15 mouse cellular contexts compared by ENCODE assay signal in the genomic region with DNA sequence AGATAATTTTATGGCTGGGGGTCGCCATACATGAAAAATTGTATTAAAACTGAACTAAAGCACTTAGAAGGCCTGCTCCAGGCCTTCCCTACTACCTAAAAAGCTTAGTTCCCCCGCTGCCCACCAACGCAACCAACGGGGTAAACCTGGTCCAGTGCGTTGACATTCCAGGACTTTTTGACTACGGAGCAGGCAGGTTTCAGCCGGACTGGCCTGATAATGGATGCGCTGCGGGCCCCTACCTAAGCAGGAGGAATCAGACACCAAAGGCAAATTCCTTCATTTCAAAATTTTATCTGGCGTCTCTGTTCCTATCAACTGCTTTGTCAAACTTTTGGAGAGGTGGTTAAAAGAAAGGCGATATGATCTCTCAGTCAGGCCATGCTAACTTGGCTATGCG. TPM values are rescaled to one million over a fixed set of nuclear protein-coding genes. Genes with fewer than 3 reads are reported as not detected.
DNase-seq lines count a peak whose midpoint lies in the region; ATAC-seq and TF ChIP-seq lines count a peak whose summit lies in the region.
"Had no signal": no experiment of that assay in that cellular context is flagged by ENCODE, and none has a peak within 500 bp of the region (broad histone marks: within the 10 kb centered on the region; RNA-seq: fewer than 3 reads in every experiment).

No protein-coding gene starts in this region.

- TF ChIP-seq POLR2A in lung, adult 2 months (IDR thresholded peaks at IDR 0.05; ENCODE audit: borderline replicate concordance, extremely low read depth, low read depth, low read length) = no peak
- no peak for TF ChIP-seq POLR2A in thymus, adult 2 months (IDR thresholded peaks at IDR 0.05; ENCODE audit: control insufficient read depth, extremely low read depth, insufficient read depth, low read length, poor library complexity)

- 0 out of 2 replicates have a peak overlapping the region, but pooled peaks have one; percentile 58 for H3K27ac ChIP-seq in heart, embryonic 13.5 days (replicated peaks)
- H3K27ac ChIP-seq in lung, postnatal 0 days (ENCODE audit: low read length) = peak overlapping the region; percentile 93
- no peak overlapping the region for H3K27ac ChIP-seq in limb, embryonic 10.5 days
- no peak overlapping the region for H3K27ac ChIP-seq in stomach, embryonic 15.5 days
- H3K27ac ChIP-seq in thymus, adult 2 months (ENCODE audit: control insufficient read depth, insufficient read depth, low read length) = no peak overlapping the region
- H3K27ac ChIP-seq: embryonic facial prominence, embryonic 12.5 days had no signal

- no peak for ATAC-seq in heart, embryonic 13.5 days (ENCODE audit: extremely low read depth, insufficient number of reproducible peaks, low FRiP score, low TSS enrichment)
- ATAC-seq in lung, postnatal 0 days = no peak
- no peak for ATAC-seq in stomach, embryonic 15.5 days (ENCODE audit: insufficient read depth, low FRiP score, low read depth)
- ATAC-seq: midbrain, embryonic 16.5 days had no signal

- peaks cover 13% of the 10 kb centered on the region; the same call in 1 of the 2 replicates for H3K27me3 ChIP-seq in heart, embryonic 13.5 days (replicated peaks)
- no peaks in the 10 kb centered on the region for H3K27me3 ChIP-seq in lung, postnatal 0 days (replicated peaks; ENCODE audit: insufficient read depth, low read length)
- H3K27me3 ChIP-seq in limb, embryonic 10.5 days (ENCODE audit: low read depth, poor library complexity, severe bottlenecking) = peaks cover 44% of the 10 kb centered on the region
- H3K27me3 ChIP-seq in stomach, embryonic 15.5 days (replicated peaks) = no peaks in the 10 kb centered on the region
- H3K27me3 ChIP-seq in thymus, adult 2 months (ENCODE audit: control insufficient read depth, insufficient read depth, low read length) = no peaks in the 10 kb centered on the region

- WGBS in heart, embryonic 13.5 days = 71% methylated on average over 12 of the region's 12 CpGs
- 59% methylated on average over 12 of the region's 12 CpGs for WGBS in lung, postnatal 0 days
- 84% methylated on average over 12 of the region's 12 CpGs for WGBS in lung, adult 2 months
- WGBS in limb, embryonic 10.5 days = 67% methylated on average over 12 of the region's 12 CpGs
- WGBS in stomach, embryonic 15.5 days = 70% methylated on average over 12 of the region's 12 CpGs
- WGBS in thymus, adult 2 months = 95% methylated on average over 12 of the region's 12 CpGs

- TF ChIP-seq EP300 in lung, postnatal 0 days (IDR thresholded peaks at IDR 0.05) = no peak

- peak overlapping the region; percentile 87; the same call in 1 of the 2 replicates for H3K4me2 ChIP-seq in heart, embryonic 13.5 days
- H3K4me2 ChIP-seq in lung, postnatal 0 days (replicated peaks; ENCODE audit: low read depth, low read length) = peak overlapping the region; percentile 68
- H3K4me2 ChIP-seq in stomach, embryonic 15.5 days = peak overlapping the region; percentile 70

- intact Hi-C loops in heart, postnatal 10 days (cut with DNase I) = no loop called here

- no peak for TF ChIP-seq CTCF in lung, postnatal 0 days (IDR thresholded peaks at IDR 0.05)
- TF ChIP-seq CTCF in lung, adult 2 months (IDR thresholded peaks at IDR 0.05; ENCODE audit: insufficient read depth, low read length) = no peak
- no peak for TF ChIP-seq CTCF in thymus, adult 2 months (IDR thresholded peaks at IDR 0.05; ENCODE audit: borderline replicate concordance, control insufficient read depth, extremely low read depth, insufficient read depth, low read length, poor library complexity)

- H3K4me1 ChIP-seq in heart, embryonic 13.5 days = peaks cover 25% of the 10 kb centered on the region
- H3K4me1 ChIP-seq in lung, postnatal 0 days (ENCODE audit: insufficient read depth, low read depth, low read length) = no peaks in the 10 kb centered on the region
- H3K4me1 ChIP-seq in lung, adult 2 months (ENCODE audit: control insufficient read depth, insufficient read depth, low read length) = no peaks in the 10 kb centered on the region
- H3K4me1 ChIP-seq in limb, embryonic 10.5 days = peaks cover 16% of the 10 kb centered on the region
- peaks cover 12% of the 10 kb centered on the region for H3K4me1 ChIP-seq in stomach, embryonic 15.5 days
- no peaks in the 10 kb centered on the region; the same call in 1 of the 2 replicates for H3K4me1 ChIP-seq in thymus, adult 2 months (replicated peaks; ENCODE audit: control insufficient read depth, insufficient read depth, low read length)

- no peaks in the 10 kb centered on the region for H3K9me3 ChIP-seq in heart, embryonic 13.5 days
- H3K9me3 ChIP-seq in lung, postnatal 0 days (ENCODE audit: low read length) = no peaks in the 10 kb centered on the region
- no peaks in the 10 kb centered on the region for H3K9me3 ChIP-seq in limb, embryonic 10.5 days (replicated peaks)
- no peaks in the 10 kb centered on the region for H3K9me3 ChIP-seq in stomach, embryonic 15.5 days
- H3K9me3 ChIP-seq: embryonic facial prominence, embryonic 12.5 days had no signal

- no peak for DNase-seq in heart, postnatal 10 days
- DNase-seq in lung, postnatal 0 days (ENCODE audit: low spot score) = no peak
- no peak for DNase-seq in lung, adult 2 months
- no peak for DNase-seq in limb, embryonic 10.5 days (ENCODE audit: low spot score)
- no peak for DNase-seq in thymus, adult 2 months
- no peak for DNase-seq in thymus, postnatal 10 days (ENCODE audit: low spot score in 2 of 2)

- no peaks in the 10 kb centered on the region for H3K36me3 ChIP-seq in heart, embryonic 13.5 days
- H3K36me3 ChIP-seq in lung, postnatal 0 days (ENCODE audit: insufficient read depth, low read length) = no peaks in the 10 kb centered on the region
- no peaks in the 10 kb centered on the region for H3K36me3 ChIP-seq in limb, embryonic 10.5 days
- no peaks in the 10 kb centered on the region for H3K36me3 ChIP-seq in stomach, embryonic 15.5 days
- H3K36me3 ChIP-seq in thymus, adult 2 months (ENCODE audit: control insufficient read depth, insufficient read depth, low read length) = no peaks in the 10 kb centered on the region
- H3K36me3 ChIP-seq: embryonic facial prominence, embryonic 12.5 days had no signal

- H3K9ac ChIP-seq in heart, embryonic 13.5 days = no peak overlapping the region
- peak overlapping the region; percentile 87; the same call in 1 of the 2 replicates for H3K9ac ChIP-seq in lung, postnatal 0 days (replicated peaks; ENCODE audit: low read depth)
- H3K9ac ChIP-seq in stomach, embryonic 15.5 days = no peak overlapping the region

- H3K4me3 ChIP-seq in heart, embryonic 13.5 days = peak overlapping the region; percentile 63; the same call in 1 of the 2 replicates
- peak overlapping the region; percentile 63; the same call in 1 of the 2 replicates for H3K4me3 ChIP-seq in lung, postnatal 0 days (ENCODE audit: low read depth, low read length)
- H3K4me3 ChIP-seq in lung, adult 2 months (replicated peaks; ENCODE audit: extremely low read depth, low read depth, low read length) = no peak overlapping the region
- H3K4me3 ChIP-seq in limb, embryonic 10.5 days = 0 out of 2 replicates have a peak overlapping the region, but pooled peaks have one; percentile 59
- no peak overlapping the region for H3K4me3 ChIP-seq in stomach, embryonic 15.5 days (replicated peaks)
- H3K4me3 ChIP-seq in thymus, adult 2 months (ENCODE audit: control insufficient read depth, insufficient read depth, low read length) = no peak overlapping the region

RNA-seq across cellular contexts. Expression of a gene that starts 0.8 kb away (rescaled TPM):
- 5.1 TPM in 2 replicates for polyA plus RNA-seq in heart, embryonic 13.5 days (2015; fragmentation: Nextera tagmentation; extraction: Ambion mirVana)
- 1 to 10 TPM; 2.5 to 4.0 TPM for total RNA-seq in heart, postnatal 10 days (2021)
- polyA plus RNA-seq in lung, postnatal 0 days (2015; fragmentation: Nextera tagmentation; extraction: Ambion mirVana) = 601 and 607 TPM in 2 replicates
- polyA plus RNA-seq in lung, adult 2 months (2012; rRNA removed) = 281 and 352 TPM in 2 replicates
- 1.4 and 1.9 TPM in 2 replicates for polyA plus RNA-seq in limb, embryonic 10.5 days (2016; fragmentation: Nextera tagmentation; extraction: Ambion mirVana)
- polyA plus RNA-seq in stomach, embryonic 15.5 days (2015; fragmentation: Nextera tagmentation; extraction: Ambion mirVana) = 12.2 and 13.9 TPM in 2 replicates
- polyA plus RNA-seq in thymus, adult 2 months (2012; rRNA removed) = 2.2 and 3.7 TPM in 2 replicates
- total RNA-seq: granulocyte monocyte progenitor cell, adult 5-6 weeks; layer of hippocampus, postnatal 25 days; liver, adult 2 months had no signal

RNA-seq across cellular contexts. Expression of a gene that starts 53.2 kb away (rescaled TPM):
- 62.9 and 70.6 TPM in 2 replicates for polyA plus RNA-seq in heart, embryonic 13.5 days (2015; fragmentation: Nextera tagmentation; extraction: Ambion mirVana)
- 10 to 100 TPM; 43.0 to 47.6 TPM for total RNA-seq in heart, postnatal 10 days (2021)
- polyA plus RNA-seq in lung, postnatal 0 days (2015; fragmentation: Nextera tagmentation; extraction: Ambion mirVana) = 91.6 and 97.1 TPM in 2 replicates
- 35.8 and 55.7 TPM in 2 replicates for polyA plus RNA-seq in lung, adult 2 months (2012; rRNA removed)
- 129 and 134 TPM in 2 replicates for polyA plus RNA-seq in limb, embryonic 10.5 days (2016; fragmentation: Nextera tagmentation; extraction: Ambion mirVana)
- polyA plus RNA-seq in stomach, embryonic 15.5 days (2015; fragmentation: Nextera tagmentation; extraction: Ambion mirVana) = 98.2 and 99.2 TPM in 2 replicates
- 83.8 and 96.2 TPM in 2 replicates for polyA plus RNA-seq in thymus, adult 2 months (2012; rRNA removed)

RNA-seq across cellular contexts. Expression of a gene that starts 53.5 kb away (rescaled TPM):
- polyA plus RNA-seq in heart, embryonic 13.5 days (2015; fragmentation: Nextera tagmentation; extraction: Ambion mirVana) = not detected in 2 replicates
- total RNA-seq in heart, postnatal 10 days (2021) = under 1 TPM in 1 of 2 experiments, not detected in 1; 0.25 TPM
- polyA plus RNA-seq in lung, postnatal 0 days (2015; fragmentation: Nextera tagmentation; extraction: Ambion mirVana) = not detected in 2 replicates
- polyA plus RNA-seq in lung, adult 2 months (2012; rRNA removed) = 0.17 TPM in 1 of 2 replicates, not detected in the other
- polyA plus RNA-seq in limb, embryonic 10.5 days (2016; fragmentation: Nextera tagmentation; extraction: Ambion mirVana) = not detected in 2 replicates
- not detected in 2 replicates for polyA plus RNA-seq in stomach, embryonic 15.5 days (2015; fragmentation: Nextera tagmentation; extraction: Ambion mirVana)
- polyA plus RNA-seq in thymus, adult 2 months (2012; rRNA removed) = 0.22 and 0.59 TPM in 2 replicates
- total RNA-seq: adrenal gland, postnatal 4 days; granulocyte monocyte progenitor cell, adult 5-6 weeks; layer of hippocampus, postnatal 25 days; liver, adult 2 months had no signal
- polyA plus RNA-seq: embryonic facial prominence, embryonic 12.5 days; forebrain, embryonic 16.5 days; midbrain, embryonic 16.5 days had no signal

Comparison
In these comparisons a context has a peak if more than half of its experiments do, and no peak if none do; other contexts are left out.
1. H3K4me3 ChIP-seq: peak in heart, embryonic 13.5 days (single experiment), lung, postnatal 0 days (single experiment) and limb, embryonic 10.5 days (single experiment); none in lung, adult 2 months (single experiment), stomach, embryonic 15.5 days (single experiment) and thymus, adult 2 months (single experiment).
2. H3K27ac ChIP-seq: peak in heart, embryonic 13.5 days (single experiment) and lung, postnatal 0 days (single experiment); none in limb, embryonic 10.5 days (single experiment), stomach, embryonic 15.5 days (single experiment) and thymus, adult 2 months (single experiment).
3. RNA of a gene that starts 0.8 kb away (polyA plus RNA-seq): 601 to 607 TPM in lung, postnatal 0 days and 281 to 352 TPM in lung, adult 2 months; 12.2 to 13.9 TPM in stomach, embryonic 15.5 days, 5.1 TPM in heart, embryonic 13.5 days, 2.2 to 3.7 TPM in thymus, adult 2 months and 1.4 to 1.9 TPM in limb, embryonic 10.5 days; every median in the first group is over 10 times any median in the second.
4. Peak in every context shown above with its lines, with median percentiles within 50 percentile points of each other: H3K4me2 ChIP-seq.